Mouse (Mus musculus) olfactory bulb, adult 2 months (tissue): Measurements from ENCODE around the gene Olfr738. TPM values are rescaled to one million over a fixed set of nuclear protein-coding genes. Genes with fewer than 3 reads are reported as not detected.

Source experiments
- H3K27ac ChIP-seq: fragments of 200-500 bp; 2 replicates; pipeline ENCODE4 v1.5.1; 2012; ENCODE audit warnings: low read depth, low read length; ENCODE audit not compliant: insufficient read depth
- H3K4me1 ChIP-seq: fragments of 200-500 bp; 2 replicates; pipeline ENCODE4 v1.6.1; 2012; ENCODE audit warnings: low read length; ENCODE audit not compliant: control insufficient read depth, insufficient read depth
- H3K4me3 ChIP-seq: fragments of 200-500 bp; 2 replicates; pipeline ENCODE4 v1.5.1; 2012; ENCODE audit warnings: mild to moderate bottlenecking, low read depth, low read length, moderate library complexity; ENCODE audit not compliant: insufficient read depth
- CTCF ChIP-seq: fragments of 200-500 bp; IDR thresholded peaks from 2 replicates; pipeline ENCODE4 v1.5.1; 2012; ENCODE audit warnings: low read depth, mild to moderate bottlenecking, low read length, moderate library complexity; ENCODE audit not compliant: insufficient read depth
- POLR2A ChIP-seq: fragments of 200-500 bp; IDR thresholded peaks from 2 replicates; pipeline ENCODE4 v1.6.1; 2012; ENCODE audit warnings: mild to moderate bottlenecking, low read depth, low read length, moderate library complexity; ENCODE audit not compliant: insufficient read depth
- WGBS: fragments of 180-500 bp; shearing (Covaris S2); methylation state at CpG from one replicate; pipeline ENCODE4 v1.1.7; 2018; 5-methylcytosine and 5-hydroxymethylcytosine counted together
- polyA plus RNA-seq: library from polyadenylated mRNA; stranded (reverse); fragments of >200 nt; gene quantifications from 2 replicates; pipeline ENCODE4 v1.2.4, GENCODE M21; 2012; ENCODE audit warnings: low replicate concordance; ENCODE audit not compliant: missing spikeins, insufficient read depth, insufficient read length

The Olfr738 gene
- polyA plus RNA-seq: not detected in 2 replicates

DNA sequence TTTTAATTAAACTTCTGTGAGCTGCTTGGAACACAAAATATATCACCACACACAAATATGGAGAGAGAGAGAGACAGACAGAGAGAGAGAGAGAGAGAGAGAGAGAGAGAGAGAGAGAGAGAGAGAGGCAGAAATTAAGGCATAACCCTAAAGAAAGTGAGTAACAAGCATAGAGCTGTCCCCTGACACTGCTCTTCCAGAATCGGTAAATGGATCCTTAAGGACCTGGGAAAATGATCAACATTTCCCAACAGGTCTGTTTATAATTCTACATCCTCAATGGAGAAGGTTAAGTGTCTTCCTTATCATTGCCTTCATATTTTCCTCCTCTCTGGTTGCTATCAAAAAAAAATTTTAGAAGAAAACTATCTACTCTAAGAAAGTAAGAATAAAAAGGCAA is at the start of gene Olfr738:
Olfr738 (plus strand) TSS at position 301 of the 400 bp plus-strand sequence.
- 92% methylated on average over 1 of the region's 1 CpGs for WGBS
- Histone ChIP-seq H3K4me3 (no peak within 1 kb of the TSS), H3K4me1 (no peaks in the 10 kb centered on the region), H3K27ac (no peak within 1 kb of the TSS)
- TF ChIP-seq POLR2A (no peak), CTCF (no peak)

DNA sequence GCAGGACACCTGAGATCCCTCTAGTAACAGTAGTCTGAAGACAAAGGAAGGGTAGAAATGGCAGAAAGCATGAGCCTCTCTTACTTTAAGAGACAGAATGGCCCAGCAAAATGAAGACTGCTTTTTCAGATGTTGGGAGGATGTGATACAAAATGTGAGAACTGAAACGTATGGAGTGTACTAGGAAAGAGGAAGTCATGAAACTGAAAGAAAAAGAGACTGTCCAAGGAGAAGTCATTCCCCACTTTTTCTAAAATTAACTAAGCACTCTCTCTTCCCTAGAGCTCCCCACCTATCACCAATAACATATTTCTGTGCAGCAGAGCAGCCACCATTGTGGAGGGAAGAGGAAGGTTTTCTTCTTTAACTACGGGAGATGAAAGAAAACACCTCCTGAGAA is 49.8 kb upstream of the Olfr738 start, which contains the start of gene Tlr11:
Tlr11 (plus strand) TSS at position 322 of the 400 bp plus-strand sequence.
- Histone ChIP-seq H3K27ac (no peak within 1 kb of the TSS), H3K4me1 (no peaks in the 10 kb centered on the region), H3K4me3 (no peak within 1 kb of the TSS)
- WGBS: 81% methylated on average over 2 of the region's 2 CpGs
- TF ChIP-seq POLR2A: no peak
- TF ChIP-seq CTCF: no peak

DNA sequence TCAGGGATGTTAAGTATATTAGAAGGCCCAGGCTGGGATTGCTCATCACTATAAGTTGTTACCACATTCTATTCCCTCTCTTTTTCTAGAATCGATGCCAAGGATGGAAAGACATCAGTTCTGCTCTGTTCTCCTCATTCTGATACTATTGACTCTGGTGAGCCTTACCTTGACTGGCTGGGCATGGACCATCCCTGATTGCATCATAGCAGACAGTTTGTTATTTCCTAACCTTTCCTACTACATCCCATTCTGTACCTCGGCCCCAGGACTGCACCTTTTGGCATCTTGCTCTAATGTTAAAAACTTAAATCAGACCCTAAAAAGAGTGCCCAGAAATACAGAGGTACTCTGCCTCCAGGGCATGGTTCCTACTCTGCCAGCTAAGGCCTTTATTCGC is 46.9 kb upstream of the Olfr738 start:
- H3K4me3 ChIP-seq: no peak overlapping the region
- WGBS: 82% methylated on average over 3 of the region's 3 CpGs
- H3K4me1 ChIP-seq: no peaks in the 10 kb centered on the region
- H3K27ac ChIP-seq: no peak overlapping the region
- TF ChIP-seq POLR2A (no peak), CTCF (no peak)

DNA sequence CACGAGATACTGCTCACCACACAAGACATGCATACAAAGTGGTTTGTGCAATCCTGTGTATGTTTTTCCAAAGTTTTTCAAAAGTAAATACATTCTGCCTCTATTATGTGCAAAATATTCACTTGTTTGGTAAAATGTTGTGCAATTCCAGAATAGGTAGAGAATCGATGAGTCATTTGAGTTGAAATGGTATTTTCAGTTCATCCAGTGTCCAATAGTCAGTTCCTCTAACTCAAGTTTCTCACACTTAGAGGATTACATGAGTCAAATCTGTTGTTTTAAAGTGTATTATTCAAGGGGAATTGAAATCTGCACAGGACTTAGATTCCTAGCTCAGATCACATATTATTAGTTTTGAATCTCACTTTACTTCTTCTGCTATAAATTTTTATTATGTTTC is 43.8 kb upstream of the Olfr738 start:
- H3K4me1 ChIP-seq: no peaks in the 10 kb centered on the region
- no peak overlapping the region for H3K27ac ChIP-seq
- no peak overlapping the region for H3K4me3 ChIP-seq
- no peak for TF ChIP-seq POLR2A
- no peak for TF ChIP-seq CTCF
- WGBS: 81% methylated on average over 2 of the region's 2 CpGs

DNA sequence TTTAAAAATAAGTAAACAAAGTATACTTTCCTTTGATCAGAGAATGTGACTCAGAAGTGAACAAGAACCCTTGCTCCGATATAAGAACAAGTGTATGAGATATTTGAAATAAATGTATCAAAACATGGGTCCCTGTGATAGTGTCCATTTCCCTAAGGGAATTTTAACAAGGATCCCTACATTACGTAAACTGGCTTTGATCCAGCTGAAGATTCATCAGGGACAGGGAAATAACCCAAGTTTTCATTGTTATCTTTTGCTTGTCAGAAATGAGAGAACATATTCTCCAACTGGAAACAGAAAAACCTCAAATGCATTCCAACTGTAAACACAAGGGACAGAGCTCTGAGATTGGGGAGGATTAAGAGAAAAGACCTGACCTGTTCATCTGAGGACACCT is 26.5 kb upstream of the Olfr738 start, which contains the start of gene Olfr736:
Olfr736 (plus strand) TSS at position 301 of the 400 bp plus-strand sequence.
- Histone ChIP-seq H3K27ac (no peak within 1 kb of the TSS), H3K4me3 (no peak within 1 kb of the TSS), H3K4me1 (no peaks in the 10 kb centered on the region)
- TF ChIP-seq POLR2A (no peak), CTCF (no peak)
- WGBS: 90% methylated on average over 2 of the region's 2 CpGs

DNA sequence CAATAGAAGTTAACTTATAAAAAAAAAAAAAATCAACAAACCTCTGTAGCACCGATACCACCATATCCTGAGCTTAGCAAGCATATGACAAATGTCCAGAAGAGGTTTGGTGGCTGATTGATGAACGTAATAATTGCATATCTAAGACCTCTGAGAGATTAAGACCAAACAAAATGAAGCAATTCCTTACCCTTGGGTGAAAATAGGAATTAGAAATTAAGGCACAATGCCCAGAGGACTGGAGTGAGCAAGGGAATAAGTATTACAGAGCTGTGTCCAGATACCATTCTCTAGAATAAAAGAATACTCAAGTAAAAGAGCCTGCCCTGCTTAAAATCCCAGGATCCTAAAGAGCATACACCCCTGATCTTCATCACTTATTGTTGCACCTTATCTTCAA is 11.0 kb downstream of the Olfr738 start, which contains the start of gene Olfr739:
Olfr739 (plus strand) TSS at position 301 of the 400 bp plus-strand sequence.
- 67% methylated on average over 2 of the region's 2 CpGs for WGBS
- no peak within 1 kb of the TSS for H3K4me3 ChIP-seq
- no peaks in the 10 kb centered on the region for H3K4me1 ChIP-seq
- no peak within 1 kb of the TSS for H3K27ac ChIP-seq
- TF ChIP-seq POLR2A (no peak), CTCF (no peak)

DNA sequence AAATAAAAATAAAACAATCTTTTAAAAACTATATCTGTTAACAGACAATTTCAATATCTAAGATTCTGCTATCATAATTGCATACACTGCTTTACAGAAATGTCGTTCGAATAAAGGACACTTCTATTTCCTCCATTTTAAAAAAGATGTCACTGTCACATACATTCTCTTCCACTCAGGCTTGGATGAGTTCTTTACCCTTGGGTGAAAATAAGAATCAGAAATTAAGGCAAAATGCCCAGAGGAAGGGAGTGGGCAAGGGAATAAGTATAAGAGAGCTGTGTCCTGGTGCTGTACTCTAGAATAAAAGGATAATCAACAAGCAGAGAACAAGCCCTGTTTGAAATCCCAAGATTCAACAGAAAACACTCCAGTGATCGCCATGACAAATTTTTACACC is 37.9 kb downstream of the Olfr738 start, which contains the start of gene Olfr740:
Olfr740 (plus strand) TSS at position 301 of the 400 bp plus-strand sequence.
- Histone ChIP-seq H3K4me1 (no peaks in the 10 kb centered on the region), H3K27ac (no peak within 1 kb of the TSS), H3K4me3 (no peak within 1 kb of the TSS)
- no peak for TF ChIP-seq CTCF
- no peak for TF ChIP-seq POLR2A
- 84% methylated on average over 3 of the region's 3 CpGs for WGBS

Other genes starting within 250 kb of the Olfr738 start
- gene Olfr730, start 219.4 kb upstream of the Olfr738 start, polyA plus RNA-seq: not detected in 2 replicates
- gene Olfr731, start 165.7 kb upstream of the Olfr738 start, polyA plus RNA-seq: not detected in 2 replicates
- not detected in 2 replicates for gene Olfr732, start 123.4 kb upstream of the Olfr738 start, polyA plus RNA-seq
- not detected in 2 replicates for gene Olfr733, start 106.0 kb upstream of the Olfr738 start, polyA plus RNA-seq
- gene Olfr734, start 80.8 kb upstream of the Olfr738 start, polyA plus RNA-seq: not detected in 2 replicates
- not detected in 2 replicates for gene Olfr735, start 58.7 kb upstream of the Olfr738 start, polyA plus RNA-seq
- gene Tlr11, start 49.7 kb upstream of the Olfr738 start, polyA plus RNA-seq: not detected in 2 replicates
- not detected in 2 replicates for gene Olfr736, start 26.4 kb upstream of the Olfr738 start, polyA plus RNA-seq
- gene Olfr739, start 11.1 kb downstream of the Olfr738 start, polyA plus RNA-seq: not detected in 2 replicates
- not detected in 2 replicates for gene Olfr740, start 38.0 kb downstream of the Olfr738 start, polyA plus RNA-seq
- gene Olfr741, start 65.2 kb downstream of the Olfr738 start, polyA plus RNA-seq: not detected in 2 replicates
- gene Olfr742, start 96.0 kb downstream of the Olfr738 start, polyA plus RNA-seq: not detected in 2 replicates
- gene Olfr743, start 114.3 kb downstream of the Olfr738 start, polyA plus RNA-seq: not detected in 2 replicates
- not detected in 2 replicates for gene Olfr744, start 207.3 kb downstream of the Olfr738 start, polyA plus RNA-seq
- not detected in 2 replicates for gene Olfr745, start 231.8 kb downstream of the Olfr738 start, polyA plus RNA-seq
- gene Olfr746, start 239.5 kb downstream of the Olfr738 start, polyA plus RNA-seq: not detected in 2 replicates